Mouse (Mus musculus): ENCODE data around the gene Ppcdc. TPM values are rescaled to one million over a fixed set of nuclear protein-coding genes. Genes with fewer than 3 reads are reported as not detected.
"Not testable (repeated sequence)": the region's sequence is repeated elsewhere in the genome, so short reads cannot be mapped to it uniquely, and the experiment has no call there.

Ppcdc gene
- total RNA-seq, 4 experiments from 2014 or later, result 20.8 to 35.1 (median 25.2) TPM

DNA sequence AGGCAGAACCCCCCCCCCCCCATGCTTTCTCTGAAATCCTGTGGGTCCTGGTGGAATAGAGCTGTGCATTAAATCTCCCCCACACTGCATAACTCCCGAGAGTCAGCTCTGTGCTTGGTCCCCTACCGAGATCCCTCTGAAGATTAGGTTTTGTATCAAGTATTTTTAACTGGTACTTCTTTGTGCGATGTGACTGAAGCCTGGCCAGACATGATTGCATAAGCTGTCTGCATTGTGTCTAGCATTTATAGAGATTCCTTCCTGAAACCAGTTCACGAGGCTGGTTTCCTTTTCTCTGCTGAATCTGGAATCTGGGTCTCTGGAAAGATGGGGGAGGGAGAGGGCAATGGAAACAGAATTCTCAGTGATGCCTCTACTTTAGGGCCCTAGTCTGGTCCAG lies 11.5 kb downstream of the Ppcdc start:
- DNase-seq, result no peak

DNA sequence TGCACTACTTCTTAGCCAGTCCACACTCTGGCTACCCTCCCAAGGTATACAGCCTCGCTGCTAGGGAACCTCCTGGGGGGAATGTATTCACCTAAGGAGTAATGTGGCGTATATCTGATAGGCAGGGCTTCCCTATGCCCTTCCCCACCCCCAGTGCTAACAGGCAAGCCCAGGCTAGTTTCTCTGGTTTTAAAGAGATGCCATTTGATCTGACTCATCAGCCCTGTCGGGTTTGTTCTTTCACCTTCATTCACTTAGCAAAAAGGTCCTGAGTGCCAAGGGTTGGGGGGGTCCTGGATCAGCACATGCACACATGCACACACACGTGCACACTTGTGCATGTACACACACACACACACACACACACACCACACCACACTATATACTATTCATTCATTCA lies 12.0 kb downstream of the Ppcdc start:
- DNase-seq, result no peak

DNA sequence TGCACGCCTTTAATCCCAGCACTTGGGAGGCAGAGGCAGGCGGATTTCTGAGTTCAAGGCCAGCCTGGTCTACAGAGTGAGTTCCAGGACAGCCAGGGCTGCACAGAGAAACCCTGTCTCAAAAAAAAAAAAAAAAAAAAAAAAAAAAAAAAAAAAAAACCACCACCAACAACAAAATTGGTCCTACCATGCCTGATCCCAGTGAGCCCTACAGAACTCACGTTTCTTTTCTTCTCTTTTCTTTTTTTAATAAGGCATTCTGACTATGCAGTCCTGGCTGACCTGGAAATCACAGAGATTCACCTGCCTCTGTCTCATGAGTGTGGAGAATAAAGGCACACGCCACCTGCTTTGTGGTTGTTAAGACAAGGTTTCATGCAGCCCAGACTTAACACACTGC lies 12.8 kb downstream of the Ppcdc start:
- DNase-seq, result not testable (repeated sequence)

DNA sequence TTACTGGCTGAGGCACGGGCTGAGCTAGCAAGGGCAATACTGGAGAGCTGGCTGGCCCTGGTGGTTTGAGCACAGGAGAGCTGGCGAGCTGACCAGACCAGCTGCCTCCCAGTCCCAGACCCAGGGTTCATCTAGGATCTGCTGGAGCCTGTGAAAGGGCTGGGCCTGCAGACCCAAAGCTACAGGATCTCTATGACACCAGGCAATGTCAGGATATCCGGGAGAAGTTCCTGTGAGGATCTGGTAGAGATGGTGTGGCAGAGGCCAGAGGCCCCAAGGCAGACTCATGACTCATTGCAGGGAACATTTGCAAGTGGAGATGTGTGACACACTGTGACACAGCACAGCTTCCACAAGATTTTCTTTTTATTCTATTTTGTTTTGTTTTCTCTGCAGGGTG lies 14.8 kb downstream of the Ppcdc start:
- DNase-seq, result peak; percentile 49

DNA sequence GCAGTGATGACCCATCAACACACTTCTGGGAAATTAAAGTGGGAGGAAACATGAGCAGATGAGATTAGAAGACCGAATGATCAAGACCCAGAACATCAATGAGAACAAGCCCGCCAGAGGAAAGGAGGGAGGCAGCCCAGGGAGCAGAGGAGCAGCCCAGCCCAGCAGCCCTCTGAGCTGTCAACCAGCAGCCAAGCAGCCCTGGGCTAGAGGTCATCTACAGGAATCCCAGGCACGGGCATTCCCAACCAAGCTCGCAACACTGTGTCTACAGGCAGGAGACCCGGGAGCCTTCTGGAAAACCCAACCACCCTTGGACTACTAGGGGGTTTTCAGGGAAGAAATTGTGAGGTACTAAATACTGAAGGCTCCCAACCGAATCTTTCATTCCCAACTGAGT lies 15.9 kb downstream of the Ppcdc start:
- no peak for DNase-seq

DNA sequence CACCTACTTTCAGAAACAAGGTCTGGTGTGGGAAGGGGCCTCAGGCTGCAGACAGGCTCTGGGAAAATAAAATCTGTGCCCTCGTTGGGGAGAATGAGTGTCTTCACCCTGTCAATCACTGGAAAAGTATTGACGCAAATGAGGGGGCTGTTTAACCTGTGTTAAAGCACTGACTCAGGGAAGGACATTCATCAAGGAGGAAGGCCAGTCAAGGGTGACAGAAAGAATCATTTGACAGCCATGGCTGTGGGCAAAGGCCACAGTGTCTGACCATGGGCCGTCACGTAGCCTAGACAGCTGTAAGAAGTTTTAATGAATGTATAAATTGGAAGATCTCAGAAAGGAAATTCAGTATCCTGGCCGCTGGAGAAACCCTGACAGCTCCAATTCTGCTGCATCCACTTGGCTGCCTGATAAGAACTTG lies 18.2 kb downstream of the Ppcdc start:
- peak; percentile 70 for DNase-seq

DNA sequence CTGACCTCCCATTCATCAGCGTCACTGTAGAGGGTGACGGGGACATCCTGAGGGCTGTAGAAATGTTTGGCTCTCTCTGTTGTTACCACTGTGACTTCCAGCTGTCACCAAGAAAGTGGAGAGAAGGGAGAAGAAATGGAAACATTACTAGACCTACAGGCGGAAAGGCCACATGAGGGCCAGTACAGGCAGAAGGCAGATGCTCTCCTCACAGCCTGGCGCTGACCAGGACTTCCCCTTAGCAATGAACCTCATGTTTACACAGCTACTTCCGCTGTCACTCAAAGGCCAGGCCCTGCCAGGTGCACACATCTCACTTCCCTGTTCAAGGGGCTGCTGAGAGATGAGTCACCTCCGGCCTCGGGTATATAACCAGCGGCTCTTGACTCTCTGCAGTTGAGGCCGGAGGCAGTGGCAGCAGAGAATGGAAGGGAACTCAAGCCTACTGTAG lies 18.8 kb downstream of the Ppcdc start:
- DNase-seq, result peak; percentile 85

DNA sequence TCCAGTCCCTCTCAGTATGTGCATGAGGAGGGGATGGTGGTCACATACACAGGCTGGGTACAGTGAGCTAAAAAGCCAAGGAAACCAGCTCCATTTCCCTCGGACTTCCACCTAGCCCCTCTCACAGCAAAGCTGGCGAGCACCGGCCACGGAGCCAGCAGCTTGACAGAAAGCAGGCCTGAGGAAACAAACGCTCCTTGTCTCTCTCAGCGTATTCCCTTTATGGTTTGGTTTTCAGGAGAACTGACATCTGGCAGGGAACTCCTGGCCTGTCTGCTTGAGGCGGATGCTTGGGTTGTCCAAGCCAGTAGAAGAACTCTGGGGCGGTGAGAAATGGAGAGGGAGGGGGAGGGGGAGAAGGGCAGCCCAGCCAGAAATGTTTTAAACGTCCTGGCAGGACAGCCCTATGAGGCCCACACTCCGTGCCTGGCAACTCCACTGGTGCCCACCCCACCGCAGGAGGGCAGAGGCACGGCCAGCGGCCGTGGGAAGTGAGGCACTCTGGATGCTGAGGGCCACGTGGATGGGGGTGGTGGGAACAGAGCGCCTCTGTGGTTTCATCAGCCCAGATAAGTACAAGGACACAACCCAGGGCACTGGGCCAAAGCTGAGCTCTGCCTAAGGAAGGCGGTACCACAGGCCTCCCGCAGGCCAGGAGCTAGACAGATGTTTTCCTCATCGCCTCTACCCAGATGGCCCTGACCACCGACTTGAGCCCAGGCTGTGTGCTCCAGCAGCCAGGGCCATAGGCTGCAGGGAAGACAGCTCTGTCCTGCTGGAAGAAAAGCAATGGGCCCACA lies 19.4 kb downstream of the Ppcdc start:
- DNase-seq, result peak; percentile 98

DNA sequence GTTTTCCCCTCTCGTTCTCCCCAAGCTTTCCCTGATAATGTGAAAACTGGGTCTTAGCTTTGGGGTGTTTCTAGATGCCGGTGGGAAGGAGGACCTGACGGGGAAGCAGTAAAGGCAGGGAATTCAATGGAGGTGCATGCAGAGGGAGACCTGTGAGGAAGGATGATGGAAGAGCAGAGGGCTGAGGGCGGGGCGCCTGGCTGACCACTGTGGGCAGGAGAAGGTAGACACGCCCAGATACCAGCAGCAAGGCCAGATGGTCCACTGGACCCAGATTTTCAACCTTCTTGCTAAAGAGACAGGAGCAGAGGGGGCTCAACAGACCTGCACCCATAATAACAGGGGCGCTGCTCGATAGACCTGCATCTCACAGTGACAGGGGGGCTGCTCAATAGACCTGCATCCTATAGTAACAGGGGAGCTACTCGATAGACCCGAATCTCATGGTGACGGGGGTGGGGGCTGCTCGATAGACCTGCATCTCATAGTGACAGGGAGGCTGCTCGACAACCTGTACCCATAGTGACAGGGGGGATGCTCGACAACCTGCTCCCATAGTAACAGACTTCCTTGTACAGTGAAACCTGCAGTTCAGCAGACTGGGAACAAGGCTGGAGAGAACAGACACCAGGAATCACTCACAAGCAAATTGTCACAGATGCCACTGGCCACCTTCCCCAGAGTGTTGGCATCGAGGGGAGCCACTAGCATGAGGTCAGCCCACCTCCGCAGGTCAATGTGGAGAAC lies 20.2 kb downstream of the Ppcdc start:
- DNase-seq, result no peak

DNA sequence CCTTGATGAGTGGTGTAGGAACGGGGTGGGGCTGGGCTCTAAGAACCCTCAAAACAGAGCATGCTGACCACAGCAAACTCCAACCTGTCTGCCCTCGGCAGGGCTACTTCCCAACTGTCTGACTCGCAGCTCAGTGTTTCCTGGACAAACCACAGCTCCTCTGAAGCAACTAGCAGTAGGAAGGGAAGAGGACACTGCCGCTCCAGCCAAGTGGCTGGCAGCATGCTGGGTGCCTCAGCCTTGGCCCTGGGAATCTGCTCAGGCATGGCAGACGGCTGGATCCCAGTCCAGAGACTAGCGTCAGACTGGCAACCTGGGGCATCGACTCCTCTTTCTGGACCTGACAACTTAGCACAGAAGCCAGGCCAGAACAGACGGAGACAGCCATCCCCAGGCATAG lies 22.6 kb downstream of the Ppcdc start:
- no peak for DNase-seq

DNA sequence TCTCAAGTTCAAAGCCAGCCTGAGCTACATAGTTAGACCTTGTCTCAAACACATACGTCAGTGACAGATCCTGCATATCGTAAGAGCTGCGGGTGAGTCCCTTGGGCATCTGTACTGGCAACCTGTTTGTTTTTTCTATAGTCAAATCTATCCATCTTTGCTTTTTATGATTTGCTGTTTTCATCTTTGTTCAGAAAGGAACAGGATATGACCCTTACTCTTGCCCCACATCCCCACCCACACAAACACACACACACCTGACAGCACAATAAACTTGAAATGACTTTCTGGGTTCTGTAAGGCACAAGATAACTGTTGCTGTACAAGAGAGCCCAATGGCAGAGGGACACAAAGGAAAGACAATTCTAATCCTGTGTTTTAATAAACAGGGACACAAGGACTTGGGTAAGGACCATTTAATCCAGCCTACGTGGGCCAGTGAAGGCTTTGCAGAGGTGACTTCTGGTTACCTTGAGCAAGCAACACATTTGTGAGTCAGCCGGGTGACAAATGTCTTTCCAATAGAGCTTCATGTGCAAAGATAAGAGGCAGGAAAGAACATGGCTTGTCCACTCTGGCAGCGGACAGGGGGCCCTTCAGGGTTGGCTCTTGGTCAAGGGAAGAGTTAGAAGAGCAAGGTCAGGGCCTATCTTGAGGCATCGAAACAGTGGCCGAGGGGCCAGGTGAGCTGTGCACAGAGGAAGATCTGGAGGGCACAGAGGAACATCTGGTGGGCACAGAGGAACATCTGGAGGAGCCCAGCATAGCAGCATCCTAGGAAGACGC lies 32.6 kb downstream of the Ppcdc start:
- DNase-seq, result no peak

DNA sequence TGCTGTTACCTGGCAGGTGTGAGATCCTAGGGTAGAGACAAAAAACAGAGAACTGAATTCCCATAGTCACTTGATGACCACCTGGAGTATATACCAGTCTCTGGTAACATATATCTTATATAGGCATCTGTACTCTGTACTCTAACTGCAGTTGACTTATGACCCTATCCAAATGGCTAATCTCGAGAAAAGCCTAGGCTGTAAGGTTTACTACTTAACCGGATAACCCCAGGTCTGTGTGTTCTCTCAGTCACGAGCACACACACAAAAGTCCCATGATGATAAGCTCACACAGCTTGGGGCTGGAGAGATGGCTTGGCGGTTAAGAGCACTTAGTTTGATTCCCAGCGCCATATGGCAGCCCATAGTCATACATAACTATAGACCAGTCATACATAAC lies 33.5 kb downstream of the Ppcdc start:
- no peak for DNase-seq

DNA sequence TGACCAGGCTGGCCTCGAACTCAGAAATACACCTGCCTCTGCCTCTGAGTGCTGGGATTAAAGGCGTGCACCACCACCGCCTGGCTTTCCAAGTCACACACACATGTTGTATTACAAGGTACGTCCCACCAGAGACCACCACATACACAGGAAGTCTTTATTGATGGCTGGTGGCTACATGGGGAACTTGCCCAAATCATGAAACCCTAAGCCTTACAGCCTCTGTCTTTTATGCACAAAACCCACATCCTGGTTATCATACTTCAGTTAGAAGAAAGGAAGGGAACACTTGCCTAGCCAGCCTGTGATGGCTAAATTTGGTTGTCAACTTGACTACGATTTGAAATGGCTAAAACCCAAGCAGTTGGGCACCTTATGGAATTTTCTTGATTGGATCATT lies 35.9 kb downstream of the Ppcdc start:
- DNase-seq, result no peak

DNA sequence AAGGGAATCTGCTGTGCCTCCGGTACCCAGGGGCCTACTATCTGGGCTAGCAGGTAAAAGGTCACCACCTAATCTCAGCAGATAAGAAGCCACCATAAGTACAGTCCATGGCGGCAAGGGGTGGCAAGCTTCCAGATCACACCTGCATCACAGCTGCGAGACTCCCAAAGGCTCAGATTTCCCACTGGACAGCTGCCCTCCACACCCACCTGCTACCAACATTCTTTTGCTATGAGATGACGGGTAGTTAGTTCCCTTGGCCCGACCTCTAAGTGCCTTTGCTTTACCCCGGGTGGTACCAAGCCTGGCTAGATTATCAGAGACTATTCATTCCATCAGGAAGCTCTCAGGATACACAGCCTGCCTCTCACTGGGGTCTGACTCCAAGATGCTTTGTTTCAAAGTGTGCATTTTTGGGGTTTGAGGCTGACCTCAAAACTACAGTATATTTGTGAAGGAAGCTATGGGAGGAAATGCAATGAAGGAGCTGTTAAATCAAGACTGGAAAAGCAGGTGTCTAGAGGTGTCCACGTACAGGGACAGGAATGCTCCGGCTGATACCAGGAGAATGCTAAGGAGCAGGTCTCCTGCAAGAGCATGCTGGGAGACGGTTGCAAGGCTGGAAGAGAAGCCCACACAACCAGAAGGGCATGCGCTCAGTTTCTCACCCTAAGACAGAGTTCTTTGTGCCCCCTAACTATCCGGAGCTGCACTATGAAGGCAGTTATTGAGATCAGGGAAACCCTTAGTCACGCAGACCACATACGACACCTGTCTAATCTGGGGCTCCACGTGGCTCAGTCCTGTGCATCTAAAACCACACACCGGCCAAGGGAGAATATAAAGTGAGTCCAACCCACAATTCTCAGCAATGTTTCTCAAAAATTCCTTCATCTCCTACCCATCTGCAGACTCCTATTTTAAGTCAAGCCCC lies 37.3 kb downstream of the Ppcdc start:
- DNase-seq, result no peak

DNA sequence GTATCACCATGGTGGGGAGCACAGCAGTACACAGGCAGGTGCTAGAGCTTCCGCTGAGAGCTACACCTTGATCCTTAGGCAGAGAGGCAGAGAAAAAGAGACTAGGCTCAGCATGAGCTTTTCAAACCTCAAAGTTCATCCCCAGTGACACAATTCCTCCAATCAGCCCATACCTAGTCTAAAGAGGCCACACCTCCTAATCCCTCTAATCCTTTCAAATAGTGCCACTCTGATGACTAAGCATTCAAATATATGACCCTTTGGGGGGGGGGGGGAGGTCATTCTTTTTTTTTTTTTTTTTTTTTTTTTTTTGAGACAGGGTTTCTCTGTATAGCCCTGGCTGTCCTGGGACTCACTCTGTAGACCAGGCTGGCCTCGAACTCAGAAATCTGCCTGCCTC lies 41.2 kb downstream of the Ppcdc start:
- no peak for DNase-seq

DNA sequence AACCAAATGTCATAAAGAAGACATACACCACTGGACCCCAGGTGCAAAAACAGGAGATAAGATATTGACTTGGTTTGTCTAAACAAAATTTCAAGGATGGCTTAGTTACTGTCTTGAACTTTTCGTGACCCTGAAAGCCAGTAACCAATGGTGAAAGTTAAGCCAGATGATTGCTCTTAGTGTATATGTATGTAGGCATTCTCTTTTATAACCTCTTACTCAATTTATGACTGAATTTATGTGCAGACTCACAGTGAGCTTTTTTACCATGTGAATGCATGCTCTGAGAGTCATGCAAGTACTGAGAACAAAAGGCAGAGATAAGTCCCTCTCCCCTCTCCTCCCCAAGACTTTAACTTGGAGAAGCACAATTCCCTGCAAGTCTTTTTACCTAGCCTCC lies 47.0 kb downstream of the Ppcdc start:
- no peak for DNase-seq

DNA sequence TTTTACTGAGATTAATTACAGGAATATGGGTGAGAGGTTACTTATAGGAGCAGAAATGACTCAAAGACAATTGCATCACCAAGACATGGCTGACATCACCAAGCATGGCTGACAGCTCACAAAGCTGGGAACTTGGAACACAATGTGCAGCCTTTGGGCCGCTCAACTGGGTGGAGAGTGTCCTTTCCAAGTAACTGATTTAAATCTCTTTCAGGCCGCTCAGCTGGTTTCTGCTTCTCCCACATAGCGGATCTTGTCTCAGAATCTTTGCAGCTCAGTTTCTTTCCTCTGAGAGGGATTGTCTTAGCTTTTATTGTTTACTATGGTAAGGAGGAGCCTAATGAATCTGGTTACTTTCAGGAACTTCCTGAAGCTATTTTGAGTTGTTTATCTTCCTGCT lies 49.1 kb downstream of the Ppcdc start:
- no peak for DNase-seq

DNA sequence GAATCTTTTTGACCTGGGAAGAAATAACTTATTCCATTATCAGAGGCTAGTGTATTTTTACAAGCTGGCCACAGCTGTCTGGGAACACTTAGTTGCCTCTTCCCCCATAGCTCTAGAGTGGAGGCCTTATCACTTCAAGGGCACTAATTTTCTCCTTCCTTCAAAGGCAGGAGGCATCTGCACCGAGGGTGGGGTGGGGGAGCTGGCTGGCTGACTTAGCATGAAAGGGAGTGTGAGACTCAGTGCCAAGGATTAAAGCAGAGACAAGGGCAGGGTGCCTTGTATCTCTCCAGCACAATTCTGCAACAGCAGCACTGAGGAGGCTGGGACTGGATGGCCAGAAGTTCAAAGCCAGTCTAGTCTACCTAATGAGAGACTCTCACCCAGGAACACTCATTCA lies 50.8 kb downstream of the Ppcdc start:
- DNase-seq, result no peak

DNA sequence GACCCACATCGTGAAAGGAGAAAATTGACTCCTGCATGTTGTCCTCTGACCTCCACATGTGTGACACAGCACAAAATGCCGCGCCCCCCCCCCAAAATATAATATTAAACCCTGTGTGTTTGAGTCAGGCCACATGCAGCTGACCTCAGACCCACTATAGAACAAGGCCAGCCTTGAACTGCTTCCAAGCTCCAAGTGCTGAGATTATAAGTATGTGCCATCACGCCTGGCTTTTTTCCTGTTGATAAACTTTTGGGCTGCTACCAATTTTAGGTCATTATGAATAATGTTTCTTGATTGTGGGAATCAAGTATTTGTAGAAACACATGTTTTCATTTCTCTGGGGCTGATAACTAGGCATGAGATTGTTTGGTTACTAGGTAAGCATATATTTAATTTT lies 53.0 kb downstream of the Ppcdc start:
- DNase-seq, result no peak

DNA sequence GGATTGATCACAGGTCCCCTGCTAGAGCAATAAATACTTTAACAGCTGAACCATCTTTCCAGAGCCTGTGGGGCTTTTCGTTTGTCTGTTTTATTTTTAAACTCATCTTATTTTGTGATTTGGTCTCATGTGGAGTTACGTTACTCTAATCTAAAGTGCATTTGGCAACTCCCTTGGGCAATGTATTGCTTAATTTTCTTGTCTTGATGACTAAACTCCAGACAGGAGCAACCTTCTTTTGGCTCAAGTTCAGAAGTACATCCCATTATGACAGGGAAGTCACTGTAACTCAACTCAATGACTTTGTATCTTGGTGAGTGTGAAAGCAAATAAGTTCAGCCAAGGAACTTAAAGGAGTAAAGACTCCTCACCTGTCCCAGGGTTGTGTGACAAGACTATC lies 55.3 kb downstream of the Ppcdc start:
- no peak for DNase-seq

DNA sequence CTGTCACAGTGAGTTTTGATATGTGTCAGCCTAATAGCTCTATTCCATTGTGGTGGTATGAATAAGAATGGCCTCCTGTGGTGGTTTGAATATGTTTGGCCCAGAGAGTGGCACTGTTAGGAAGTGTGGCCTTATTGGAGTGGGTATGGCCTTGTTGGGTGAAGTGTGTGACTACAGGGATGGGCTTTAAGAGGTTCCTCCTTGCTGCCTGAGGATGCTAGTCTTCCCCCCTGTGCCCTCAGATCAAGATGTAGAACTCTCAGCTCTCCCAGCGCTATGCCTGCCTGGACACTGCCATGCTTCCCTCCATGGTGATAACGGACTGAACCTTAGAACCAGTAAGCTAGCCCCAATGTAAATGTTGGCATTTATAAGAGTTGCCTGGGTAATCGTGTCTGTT lies 78.9 kb downstream of the Ppcdc start:
- no peak for DNase-seq
